Mouse (Mus musculus): ENCODE measurements at regions not wholly inside any gene's neighbourhood (a gene's known extent, or its start where the extent isn't known, plus 50 kb on each side); places are given as distances from the start of the nearest gene placed in this dataset.

GRCm38 (mm10) chr5:106557733-106558132 lies 51.2 kb upstream of the Gm17304 start:
- no peak overlapping the region for H3K4me3 ChIP-seq (ENCODE audit: low read depth, low read length)
- no peak overlapping the region for H3K9ac ChIP-seq (replicated peaks; ENCODE audit: low read length, poor library complexity, severe bottlenecking)
- no peak for DNase-seq (ENCODE audit: low spot score)
- no peaks in the 10 kb centered on the region for H3K9me3 ChIP-seq (ENCODE audit: low read length)
- no peaks in the 10 kb centered on the region for H3K36me3 ChIP-seq (ENCODE audit: insufficient read depth, low read length)
- H3K4me1 ChIP-seq (ENCODE audit: insufficient read depth, low read length), result no peaks in the 10 kb centered on the region
- WGBS, result 60% methylated on average over 11 of the region's 11 CpGs
- peaks cover 22% of the 10 kb centered on the region for H3K27me3 ChIP-seq (ENCODE audit: insufficient read depth, low read length)
- no peak for TF ChIP-seq CTCF (IDR thresholded peaks at IDR 0.05)
- H3K27ac ChIP-seq (ENCODE audit: low read depth, low read length), result no peak overlapping the region
- ATAC-seq (ENCODE audit: low FRiP score), result no peak
- H3K4me2 ChIP-seq (ENCODE audit: low read depth, low read length, poor library complexity, severe bottlenecking), result no peak overlapping the region

GRCm38 (mm10) chr5:106539286-106539685 lies 69.6 kb upstream of the Gm17304 start:
- WGBS, result 87% methylated on average over 6 of the region's 6 CpGs
- no peak overlapping the region for H3K4me3 ChIP-seq (ENCODE audit: low read depth, low read length)
- no peak overlapping the region for H3K4me2 ChIP-seq (ENCODE audit: low read depth, low read length, poor library complexity, severe bottlenecking)
- no peaks in the 10 kb centered on the region for H3K36me3 ChIP-seq (ENCODE audit: insufficient read depth, low read length)
- H3K27ac ChIP-seq (ENCODE audit: low read depth, low read length), result no peak overlapping the region
- H3K9ac ChIP-seq (replicated peaks; ENCODE audit: low read length, poor library complexity, severe bottlenecking), result no peak overlapping the region
- H3K27me3 ChIP-seq (ENCODE audit: insufficient read depth, low read length), result no peaks in the 10 kb centered on the region
- TF ChIP-seq CTCF (IDR thresholded peaks at IDR 0.05), result no peak
- DNase-seq (ENCODE audit: low spot score) (no peak), ATAC-seq (ENCODE audit: low FRiP score) (no peak)
- H3K4me1 ChIP-seq (ENCODE audit: insufficient read depth, low read length), result no peaks in the 10 kb centered on the region
- H3K9me3 ChIP-seq (ENCODE audit: low read length), result no peaks in the 10 kb centered on the region

GRCm38 (mm10) chr5:106537153-106537552 lies 71.7 kb upstream of the Gm17304 start:
- no peak overlapping the region for H3K27ac ChIP-seq (ENCODE audit: low read depth, low read length)
- no peaks in the 10 kb centered on the region for H3K36me3 ChIP-seq (ENCODE audit: insufficient read depth, low read length)
- H3K27me3 ChIP-seq (ENCODE audit: insufficient read depth, low read length), result no peaks in the 10 kb centered on the region
- DNase-seq (ENCODE audit: low spot score) (no peak), ATAC-seq (ENCODE audit: low FRiP score) (no peak)
- WGBS, result 37% methylated on average over 6 of the region's 6 CpGs
- no peak overlapping the region for H3K4me3 ChIP-seq (ENCODE audit: low read depth, low read length)
- no peak overlapping the region for H3K4me2 ChIP-seq (ENCODE audit: low read depth, low read length, poor library complexity, severe bottlenecking)
- no peaks in the 10 kb centered on the region for H3K4me1 ChIP-seq (ENCODE audit: insufficient read depth, low read length)
- no peak overlapping the region for H3K9ac ChIP-seq (replicated peaks; ENCODE audit: low read length, poor library complexity, severe bottlenecking)
- TF ChIP-seq CTCF (IDR thresholded peaks at IDR 0.05), result no peak
- H3K9me3 ChIP-seq (ENCODE audit: low read length), result no peaks in the 10 kb centered on the region

- 87% methylated on average over 5 of the region's 5 CpGs for WGBS
- Histone ChIP-seq H3K4me1 (ENCODE audit: insufficient read depth, low read length) (no peaks in the 10 kb centered on the region), H3K36me3 (ENCODE audit: insufficient read depth, low read length) (no peaks in the 10 kb centered on the region), H3K27ac (ENCODE audit: low read depth, low read length) (no peak overlapping the region), H3K9me3 (ENCODE audit: low read length) (no peaks in the 10 kb centered on the region), H3K4me3 (ENCODE audit: low read depth, low read length) (no peak overlapping the region), H3K4me2 (ENCODE audit: low read depth, low read length, poor library complexity, severe bottlenecking) (no peak overlapping the region), H3K9ac (replicated peaks; ENCODE audit: low read length, poor library complexity, severe bottlenecking) (no peak overlapping the region), H3K27me3 (ENCODE audit: insufficient read depth, low read length) (no peaks in the 10 kb centered on the region)
- TF ChIP-seq CTCF (IDR thresholded peaks at IDR 0.05), result no peak
- no peak for ATAC-seq (ENCODE audit: low FRiP score)
- DNase-seq (ENCODE audit: low spot score), result peak; percentile 31
Measured at GRCm38 (mm10) chr5:106536068-106536467, 72.8 kb upstream of the Gm17304 start.

- Histone ChIP-seq H3K9me3 (ENCODE audit: low read length) (no peaks in the 10 kb centered on the region), H3K4me1 (ENCODE audit: insufficient read depth, low read length) (no peaks in the 10 kb centered on the region), H3K4me2 (ENCODE audit: low read depth, low read length, poor library complexity, severe bottlenecking) (no peak overlapping the region), H3K36me3 (ENCODE audit: insufficient read depth, low read length) (no peaks in the 10 kb centered on the region), H3K27me3 (ENCODE audit: insufficient read depth, low read length) (no peaks in the 10 kb centered on the region), H3K9ac (replicated peaks; ENCODE audit: low read length, poor library complexity, severe bottlenecking) (no peak overlapping the region), H3K4me3 (ENCODE audit: low read depth, low read length) (no peak overlapping the region), H3K27ac (ENCODE audit: low read depth, low read length) (no peak overlapping the region)
- TF ChIP-seq CTCF (IDR thresholded peaks at IDR 0.05), result no peak
- ATAC-seq (ENCODE audit: low FRiP score) (no peak), DNase-seq (ENCODE audit: low spot score) (no peak)
- 89% methylated on average over 8 of the region's 8 CpGs for WGBS
Measured at GRCm38 (mm10) chr5:106528811-106529210, 70.8 kb upstream of the Barhl2 start.

GRCm38 (mm10) chr5:106527364-106527985 lies 69.5 kb upstream of the Barhl2 start:
- H3K9ac ChIP-seq (replicated peaks; ENCODE audit: low read length, poor library complexity, severe bottlenecking), result no peak overlapping the region
- no peak overlapping the region for H3K4me2 ChIP-seq (ENCODE audit: low read depth, low read length, poor library complexity, severe bottlenecking)
- H3K27ac ChIP-seq (ENCODE audit: low read depth, low read length), result no peak overlapping the region
- whole genome bisulfite sequencing, result 55% methylated on average over 14 of the region's 14 CpGs
- ATAC-seq (ENCODE audit: low FRiP score), result no peak
- no peaks in the 10 kb centered on the region for H3K27me3 ChIP-seq (ENCODE audit: insufficient read depth, low read length)
- no peak for TF ChIP-seq CTCF (IDR thresholded peaks at IDR 0.05)
- no peaks in the 10 kb centered on the region for H3K4me1 ChIP-seq (ENCODE audit: insufficient read depth, low read length)
- no peaks in the 10 kb centered on the region for H3K9me3 ChIP-seq (ENCODE audit: low read length)
- no peaks in the 10 kb centered on the region for H3K36me3 ChIP-seq (ENCODE audit: insufficient read depth, low read length)
- DNase-seq (ENCODE audit: low spot score), result peak; percentile 11
- H3K4me3 ChIP-seq (ENCODE audit: low read depth, low read length), result no peak overlapping the region

All from midbrain, postnatal 0 days (tissue).